Mouse (Mus musculus) MEL (cell line): ENCODE data around the gene Trib3.

Experiments
- CTCF ChIP-seq, 3 experiments: IDR thresholded peaks in 2 of 3; conservative IDR thresholded peaks in 1 of 3; 2 replicates each; pipeline ENCODE4 v1.5.1; 2011 to 2012; ENCODE audit warnings: low read length in 3 of 3, low read depth in 2 of 3, mild to moderate bottlenecking in 2 of 3, improper control_type of control experiment in 1 of 3, inconsistent platforms in 1 of 3, mixed read lengths in 1 of 3, moderate library complexity in 1 of 3; ENCODE audit not compliant: control insufficient read depth in 1 of 3, insufficient read depth in 1 of 3, poor library complexity in 1 of 3, severe bottlenecking in 1 of 3
- MXI1 ChIP-seq: IDR thresholded peaks from 2 replicates; pipeline ENCODE4 v1.6.1; 2011; ENCODE audit warnings: mild to moderate bottlenecking, low read depth, low read length, improper control_type of control experiment
- MYC ChIP-seq: IDR thresholded peaks from 2 replicates; pipeline ENCODE4 v1.6.1; 2011; ENCODE audit warnings: low read depth, mild to moderate bottlenecking, low read length, improper control_type of control experiment, moderate library complexity
- POLR2A ChIP-seq, 2 experiments: IDR thresholded peaks; 2 replicates each; pipeline ENCODE4 v1.6.1; 2011 to 2012; ENCODE audit warnings: low read length in 2 of 2, mild to moderate bottlenecking in 2 of 2, control low read depth in 1 of 2, improper control_type of control experiment in 1 of 2, low read depth in 1 of 2, moderate library complexity in 1 of 2; ENCODE audit not compliant: control insufficient read depth in 1 of 2, insufficient read depth in 1 of 2, poor library complexity in 1 of 2
- SMC3 ChIP-seq: IDR thresholded peaks from 2 replicates; pipeline ENCODE4 v1.6.1; 2011; ENCODE audit warnings: low read depth, low read length, improper control_type of control experiment
- TCF12 ChIP-seq: IDR thresholded peaks from 2 replicates; pipeline ENCODE4 v1.6.1; 2014; ENCODE audit warnings: low read depth, mild to moderate bottlenecking, inconsistent platforms, low read length, improper control_type of control experiment, moderate library complexity
- ZC3H11A ChIP-seq: IDR thresholded peaks from 2 replicates; pipeline ENCODE4 v1.6.1; 2012; ENCODE audit warnings: low read depth, mild to moderate bottlenecking, inconsistent platforms, low read length, improper control_type of control experiment

- TF ChIP-seq TCF12 (no peak), MXI1 (no peak), CTCF (IDR thresholded peaks at IDR 0.05 in 2 of 3, conservative IDR thresholded peaks at IDR 0.05 in 1 of 3; ENCODE audit: control insufficient read depth in 1 of 3, insufficient read depth in 1 of 3, low read depth in 2 of 3, low read length in 3 of 3, poor library complexity in 1 of 3, severe bottlenecking in 1 of 3) (no peak), POLR2A (IDR thresholded peaks at IDR 0.05; ENCODE audit: control insufficient read depth in 1 of 2, insufficient read depth in 1 of 2, low read depth in 1 of 2, low read length in 2 of 2, poor library complexity in 1 of 2) (no peak), SMC3 (no peak), ZC3H11A (no peak), MYC (no peak)
Observed at GRCm38 (mm10) chr2:152323971-152324370, 19.9 kb downstream of the Trib3 start.
